Comparison of ENCODE assay signal across 18 mouse cellular contexts in the genomic region with DNA sequence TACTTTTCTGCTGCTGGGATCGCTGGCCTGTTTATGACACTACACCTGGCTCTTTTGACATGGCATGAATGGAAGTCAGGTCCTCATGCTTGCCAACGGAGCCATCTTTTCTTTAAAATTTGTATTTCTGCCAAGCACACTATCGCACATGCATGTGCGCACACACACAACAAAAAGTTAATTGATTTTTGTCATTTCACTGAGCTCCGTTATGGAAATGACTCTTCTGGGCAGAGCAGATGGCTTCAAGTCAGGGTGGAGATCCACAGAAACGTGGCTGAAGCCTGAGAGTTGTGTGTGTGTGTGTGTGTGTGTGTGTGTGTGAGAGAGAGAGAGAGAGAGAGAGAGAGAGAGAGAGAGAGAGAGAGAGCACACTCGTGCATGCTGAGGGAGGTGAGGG. TPM values are rescaled to one million over a fixed set of nuclear protein-coding genes. Genes with fewer than 3 reads are reported as not detected.
DNase-seq lines count a peak whose midpoint lies in the region; ATAC-seq lines count a peak whose summit lies in the region.
"Had no signal": no experiment of that assay in that cellular context is flagged by ENCODE, and none has a peak within 500 bp of the region (broad histone marks: within the 10 kb centered on the region; RNA-seq: fewer than 3 reads in every experiment).

No protein-coding gene starts in this region.

- H3K9ac ChIP-seq in hindbrain, embryonic 11.5 days (ENCODE audit: low read depth, low read length): no peak overlapping the region
- H3K9ac ChIP-seq in midbrain, embryonic 12.5 days (replicated peaks): no peak overlapping the region
- H3K9ac ChIP-seq: heart, embryonic 15.5 days; liver, embryonic 13.5 days; stomach, embryonic 15.5 days had no signal

- H3K4me1 ChIP-seq in hindbrain, embryonic 11.5 days (replicated peaks; ENCODE audit: control insufficient read depth, insufficient read depth, low read length): peaks cover 5% of the 10 kb centered on the region; the same call in 1 of the 2 replicates
- peaks cover 22% of the 10 kb centered on the region for H3K4me1 ChIP-seq in midbrain, embryonic 12.5 days
- H3K4me1 ChIP-seq: liver, embryonic 13.5 days had no signal

- no peak overlapping the region for H3K4me2 ChIP-seq in hindbrain, embryonic 11.5 days (replicated peaks; ENCODE audit: low read depth, low read length)
- no peak overlapping the region for H3K4me2 ChIP-seq in midbrain, embryonic 12.5 days (replicated peaks)
- H3K4me2 ChIP-seq: heart, embryonic 15.5 days; liver, embryonic 13.5 days; stomach, embryonic 15.5 days had no signal

- no peaks in the 10 kb centered on the region for H3K36me3 ChIP-seq in hindbrain, embryonic 11.5 days (ENCODE audit: control insufficient read depth, insufficient read depth, low read length)
- no peaks in the 10 kb centered on the region for H3K36me3 ChIP-seq in midbrain, embryonic 12.5 days
- H3K36me3 ChIP-seq: G1E; heart, embryonic 15.5 days; liver, embryonic 13.5 days; stomach, embryonic 15.5 days had no signal

- WGBS in hindbrain, embryonic 11.5 days: 65% methylated on average over 7 of the region's 7 CpGs
- 66% methylated on average over 7 of the region's 7 CpGs for WGBS in midbrain, embryonic 12.5 days

- DNase-seq in retina, postnatal 1 day: peak; percentile 14
- no peak for DNase-seq in retina, embryonic 14.5 days (ENCODE audit: low spot score)
- DNase-seq in hindbrain, embryonic 11.5 days (ENCODE audit: low spot score): no peak
- no peak for DNase-seq in urinary bladder, postnatal 10 days (ENCODE audit: low spot score)
- DNase-seq: adrenal gland, adult 8-10 months; cerebellum, adult 9-10 months; liver, embryonic 13.5 days; spleen, adult 18-20 months; thymus, postnatal 14 days had no signal

- H3K27me3 ChIP-seq in hindbrain, embryonic 11.5 days (ENCODE audit: control insufficient read depth, insufficient read depth, low read length): no peaks in the 10 kb centered on the region
- H3K27me3 ChIP-seq in midbrain, embryonic 12.5 days: no peaks in the 10 kb centered on the region
- H3K27me3 ChIP-seq: heart, embryonic 15.5 days; liver, embryonic 13.5 days; stomach, embryonic 15.5 days had no signal

- no peak for ATAC-seq in hindbrain, embryonic 11.5 days (ENCODE audit: low FRiP score)
- ATAC-seq in midbrain, embryonic 12.5 days (ENCODE audit: low FRiP score, low read depth): no peak
- no peak for ATAC-seq in granulocyte monocyte progenitor cell, adult 5-6 weeks (replicated peaks; ENCODE audit: poor library complexity, severe bottlenecking)
- no peak for ATAC-seq in inflammation-experienced regulatory T-cells, adult 6 months
- ATAC-seq: lung, postnatal 0 days had no signal

- no peaks in the 10 kb centered on the region for H3K9me3 ChIP-seq in hindbrain, embryonic 11.5 days (ENCODE audit: control insufficient read depth, low read length)
- H3K9me3 ChIP-seq in midbrain, embryonic 12.5 days: no peaks in the 10 kb centered on the region
- H3K9me3 ChIP-seq: heart, embryonic 15.5 days; liver, embryonic 13.5 days; stomach, embryonic 15.5 days had no signal

- H3K27ac ChIP-seq in hindbrain, embryonic 11.5 days (ENCODE audit: low read depth, low read length): peak overlapping the region; percentile 67
- H3K27ac ChIP-seq in midbrain, embryonic 12.5 days (replicated peaks): peak overlapping the region; percentile 55
- H3K27ac ChIP-seq: heart, embryonic 15.5 days; liver, embryonic 13.5 days; stomach, embryonic 15.5 days had no signal

- no peak overlapping the region for H3K4me3 ChIP-seq in hindbrain, embryonic 11.5 days (ENCODE audit: low read depth, low read length)
- H3K4me3 ChIP-seq in midbrain, embryonic 12.5 days: no peak overlapping the region
- H3K4me3 ChIP-seq: erythroblast, embryonic 14.5 days; heart, embryonic 15.5 days; liver, embryonic 13.5 days; stomach, embryonic 15.5 days had no signal

RNA-seq across cellular contexts. Expression of a gene that starts 25.1 kb away (rescaled TPM):
- polyA plus RNA-seq in hindbrain, embryonic 11.5 days (2014; fragmentation: Nextera tagmentation; extraction: Ambion mirVana): 18.0 and 19.4 TPM in 2 replicates
- 25.5 and 25.6 TPM in 2 replicates for polyA plus RNA-seq in midbrain, embryonic 12.5 days (2016; fragmentation: Nextera tagmentation; extraction: Ambion mirVana)
- not detected in 2 replicates for total RNA-seq in granulocyte monocyte progenitor cell, adult 5-6 weeks (2014; fragmentation: Nextera tagmentation)
- not detected in 2 replicates for total RNA-seq in granulocyte monocyte progenitor cell, adult 5-6 weeks (2017)
- not detected for polyA plus RNA-seq in inflammation-experienced regulatory T-cells, adult 6 months (2017; shearing (Covaris generic))
- total RNA-seq: neutrophil, adult 5-6 weeks had no signal
- polyA plus RNA-seq: erythroblast, embryonic 14.5 days; G1E had no signal

Comparison
In these comparisons a context has a peak if more than half of its experiments do, and no peak if none do; other contexts are left out.
1. RNA of a gene that starts 25.1 kb away (polyA plus RNA-seq): 25.5 to 25.6 TPM in midbrain, embryonic 12.5 days and 18.0 to 19.4 TPM in hindbrain, embryonic 11.5 days; not detected in inflammation-experienced regulatory T-cells, adult 6 months; every median in the first group is over 10 times any median in the second.